Mouse (Mus musculus) heart, adult 9 months (tissue): ENCODE measurements around the gene Gnai2.

ENCODE experiments used
- DNase-seq, 2 experiments: peaks; one replicate each; pipeline ENCODE4 v3.0.0; 2022; ENCODE audit warnings: low spot score in 2 of 2

Gnai2 gene

DNA sequence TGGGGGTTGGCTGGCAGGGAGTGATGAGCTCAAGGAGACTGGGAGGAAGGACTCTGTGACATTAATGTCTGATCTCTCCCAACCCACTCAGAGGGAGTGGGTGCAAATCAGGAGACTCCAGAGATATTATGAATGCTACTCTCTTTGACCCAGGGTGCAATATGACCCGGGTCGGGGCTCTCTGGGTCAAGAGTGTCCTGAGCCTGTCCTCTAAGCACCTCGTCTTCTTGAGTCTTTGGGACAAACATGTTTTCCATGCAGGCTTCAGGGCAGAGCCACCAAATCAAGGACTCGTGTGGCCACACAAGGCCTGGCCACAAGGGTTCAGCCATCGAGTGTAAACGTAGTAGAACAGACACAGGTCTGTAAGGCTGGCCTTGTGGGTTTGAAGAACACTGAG is 22.9 kb upstream of the Gnai2 start:
- DNase-seq, result no peak

DNA sequence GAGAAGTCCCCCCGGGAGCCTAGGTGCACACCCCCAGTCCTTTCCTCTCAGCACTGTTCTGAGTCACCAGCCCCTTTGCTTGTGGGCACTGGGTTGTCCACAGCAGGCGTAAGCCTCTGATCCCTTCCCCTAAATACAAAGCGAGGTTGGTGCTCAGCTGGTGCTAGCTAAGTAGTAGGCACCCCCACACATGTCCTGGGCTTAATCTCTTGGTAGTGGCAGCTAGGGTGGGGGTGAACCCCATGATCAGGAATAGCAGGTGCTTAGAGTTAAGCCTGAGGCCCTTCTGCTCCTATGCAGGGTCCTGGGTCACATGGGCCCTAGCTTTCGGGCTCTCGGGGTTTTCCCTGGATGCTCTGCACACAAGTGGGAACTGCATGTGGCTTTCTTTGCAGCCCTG is 22.0 kb upstream of the Gnai2 start:
- no peak for DNase-seq

DNA sequence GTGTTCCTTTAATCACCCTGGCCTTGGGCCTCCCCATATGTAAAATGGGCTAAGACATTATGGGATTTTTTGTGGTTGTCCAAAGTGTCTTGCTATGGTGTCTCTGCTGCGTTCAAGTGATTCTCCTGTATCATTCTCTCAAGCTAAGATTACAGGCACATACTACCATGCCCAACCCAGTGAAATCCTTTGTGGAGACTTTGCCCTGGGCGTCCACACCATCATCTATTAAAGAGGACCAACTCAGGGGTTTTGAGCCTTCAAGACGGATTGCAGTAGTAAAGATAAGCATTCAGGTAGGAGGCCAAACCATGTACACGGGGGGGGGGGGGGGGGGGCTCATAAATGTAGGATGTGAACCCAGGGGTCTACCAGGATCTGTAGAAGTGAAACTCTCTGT is 19.4 kb upstream of the Gnai2 start:
- no peak for DNase-seq

DNA sequence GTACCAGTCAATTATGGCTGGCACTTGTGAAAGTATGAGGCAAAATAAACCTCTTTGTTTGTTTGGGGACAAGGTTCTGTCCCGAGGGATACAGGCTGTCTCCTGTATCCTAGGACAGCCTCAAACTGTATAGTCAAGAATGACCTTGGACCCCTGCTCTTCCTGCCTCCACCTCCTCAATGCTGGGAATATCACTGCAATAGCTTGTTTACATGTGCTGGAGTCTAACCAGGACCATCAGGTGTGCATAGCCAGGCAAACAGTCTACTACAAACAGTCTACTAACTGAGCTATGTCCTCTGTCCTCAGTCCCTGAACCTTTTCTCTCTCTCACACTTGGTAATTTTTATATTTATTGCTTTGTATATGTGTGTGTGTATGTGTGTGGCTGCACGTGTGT is 18.3 kb upstream of the Gnai2 start:
- no peak for DNase-seq

DNA sequence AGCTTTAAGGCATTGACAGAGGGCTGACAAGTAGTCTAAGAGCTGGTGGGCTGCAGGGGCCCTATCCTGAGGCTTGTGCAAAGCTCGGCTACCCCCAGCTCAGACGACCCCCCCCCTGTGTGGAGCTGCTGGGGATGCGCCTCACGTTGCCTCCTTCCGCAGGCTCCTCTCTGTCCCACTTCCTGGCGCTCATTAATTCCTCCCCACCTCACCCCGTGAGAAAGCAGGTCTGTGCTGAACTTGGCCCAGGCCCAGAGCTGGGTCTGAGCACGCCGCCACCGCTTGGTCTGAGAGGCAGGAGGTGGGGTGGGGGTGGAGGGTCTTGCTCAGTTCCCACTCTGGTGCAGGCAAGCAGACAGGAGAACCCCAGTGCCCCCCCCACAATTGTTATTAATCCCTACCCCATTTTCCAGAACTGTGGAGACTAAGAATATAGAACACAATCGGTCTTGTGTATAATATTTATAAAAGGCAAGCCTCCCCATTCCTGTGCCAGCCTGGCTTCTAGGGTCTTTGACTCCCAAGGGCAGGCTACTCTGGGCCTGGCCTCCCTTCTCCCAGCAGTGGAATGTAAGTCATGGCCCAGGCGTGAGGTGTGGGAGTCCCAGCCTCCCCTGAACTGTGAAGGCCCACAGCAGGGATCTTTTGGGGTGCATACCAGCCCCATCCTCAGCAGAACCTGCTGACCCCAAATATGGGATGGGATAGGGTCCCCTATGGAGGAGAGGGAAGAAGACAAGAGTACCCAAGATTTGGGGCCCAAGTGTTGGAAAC is 15.7 kb upstream of the Gnai2 start:
- no peak for DNase-seq

DNA sequence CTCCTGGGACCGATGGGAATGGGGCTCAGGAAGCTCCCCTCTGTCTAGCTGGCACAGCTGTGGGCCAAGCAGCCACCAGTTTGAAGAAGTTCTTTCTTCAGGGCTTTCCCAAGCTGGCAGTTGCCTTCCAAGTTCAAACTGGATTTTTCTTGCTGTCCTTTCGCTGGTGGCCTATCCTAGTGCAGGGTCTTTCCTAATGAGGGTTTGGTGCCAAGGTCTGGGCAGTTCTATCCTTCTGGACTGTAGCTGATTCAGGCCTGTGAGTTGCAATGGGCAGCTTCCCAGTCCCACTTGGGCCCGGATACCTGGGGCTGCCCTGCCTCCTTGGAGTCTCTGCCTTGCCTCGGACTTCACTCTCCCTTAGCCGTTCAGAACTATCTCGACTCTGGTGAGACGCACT is 15.1 kb upstream of the Gnai2 start:
- no peak for DNase-seq

DNA sequence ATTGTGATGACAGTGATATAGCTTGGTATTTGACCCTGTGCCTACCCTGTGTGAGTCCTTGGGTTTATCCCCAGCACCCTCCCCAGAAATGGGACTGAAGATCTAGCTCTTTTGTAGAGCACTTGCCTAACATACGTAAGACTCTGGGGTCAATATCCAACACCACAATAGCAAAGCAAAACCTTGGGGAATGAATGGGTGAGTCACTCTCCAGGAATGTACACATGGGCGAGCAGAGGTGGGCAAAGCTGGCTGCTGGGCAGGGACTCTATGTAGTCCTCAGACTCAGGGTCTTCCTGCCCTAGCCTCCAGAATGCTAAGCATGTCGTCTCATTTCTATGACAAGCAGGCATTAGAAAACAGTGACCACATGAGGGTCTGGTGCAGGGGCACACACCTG is 13.6 kb upstream of the Gnai2 start:
- no peak for DNase-seq

DNA sequence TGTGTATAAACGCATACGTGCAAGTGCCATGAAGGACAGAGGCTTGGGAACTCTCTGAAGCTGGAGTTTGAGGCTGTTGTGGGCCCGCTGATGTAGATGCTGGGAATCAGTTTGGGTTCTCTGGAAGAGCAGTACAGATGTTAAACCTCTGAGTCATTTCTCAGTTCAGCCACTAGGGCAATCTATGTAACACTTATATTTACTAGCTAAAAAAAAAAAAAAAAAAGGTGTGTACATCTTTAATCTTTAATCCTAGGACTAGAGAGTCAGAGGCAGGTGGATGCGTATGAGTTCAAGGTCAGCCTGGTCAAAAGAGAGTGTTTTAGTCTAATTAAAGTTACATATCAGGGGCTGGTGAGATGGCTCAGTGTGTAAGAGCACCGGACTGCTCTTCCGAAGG is 11.8 kb upstream of the Gnai2 start:
- no peak for DNase-seq

DNA sequence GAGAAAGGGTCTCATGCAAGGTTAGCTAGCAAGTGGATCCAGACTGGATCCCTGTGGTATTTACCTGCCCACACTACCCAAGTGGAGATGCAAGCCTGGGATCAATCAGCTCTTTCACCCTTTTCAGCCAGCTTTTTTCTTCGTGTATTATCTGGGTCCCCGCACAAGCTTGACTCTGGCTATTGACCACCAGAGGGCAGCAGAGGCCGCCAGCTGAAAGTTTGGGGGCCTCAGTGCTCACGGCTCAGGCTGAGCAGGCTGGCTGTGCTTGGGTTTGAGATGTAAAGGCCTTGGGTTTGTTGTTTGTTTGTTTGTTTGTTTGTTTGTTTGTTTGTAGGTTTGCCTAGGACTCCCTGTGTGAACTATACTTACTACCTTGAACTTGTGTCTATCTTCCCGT is 10.4 kb upstream of the Gnai2 start:
- DNase-seq, result peak in 1 of 2 experiments; percentile 67

DNA sequence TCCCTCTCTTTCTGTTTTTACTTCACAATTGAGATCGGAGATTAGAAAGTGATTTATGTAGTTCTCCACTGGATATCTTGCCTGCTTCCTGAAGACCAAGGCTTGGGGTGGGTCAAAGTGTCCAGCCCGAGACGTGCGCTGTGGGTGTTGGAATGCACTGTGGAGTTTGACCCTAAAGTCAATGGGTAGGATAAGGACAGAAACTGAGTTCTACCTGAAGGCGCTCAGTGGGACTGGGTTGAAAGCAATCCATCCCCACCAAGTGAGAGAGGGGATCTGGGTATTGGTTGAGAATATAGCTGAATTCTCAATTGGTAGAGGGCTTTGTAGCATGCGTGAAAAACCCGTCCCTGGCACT is 10.0 kb upstream of the Gnai2 start:
- DNase-seq, result no peak

DNA sequence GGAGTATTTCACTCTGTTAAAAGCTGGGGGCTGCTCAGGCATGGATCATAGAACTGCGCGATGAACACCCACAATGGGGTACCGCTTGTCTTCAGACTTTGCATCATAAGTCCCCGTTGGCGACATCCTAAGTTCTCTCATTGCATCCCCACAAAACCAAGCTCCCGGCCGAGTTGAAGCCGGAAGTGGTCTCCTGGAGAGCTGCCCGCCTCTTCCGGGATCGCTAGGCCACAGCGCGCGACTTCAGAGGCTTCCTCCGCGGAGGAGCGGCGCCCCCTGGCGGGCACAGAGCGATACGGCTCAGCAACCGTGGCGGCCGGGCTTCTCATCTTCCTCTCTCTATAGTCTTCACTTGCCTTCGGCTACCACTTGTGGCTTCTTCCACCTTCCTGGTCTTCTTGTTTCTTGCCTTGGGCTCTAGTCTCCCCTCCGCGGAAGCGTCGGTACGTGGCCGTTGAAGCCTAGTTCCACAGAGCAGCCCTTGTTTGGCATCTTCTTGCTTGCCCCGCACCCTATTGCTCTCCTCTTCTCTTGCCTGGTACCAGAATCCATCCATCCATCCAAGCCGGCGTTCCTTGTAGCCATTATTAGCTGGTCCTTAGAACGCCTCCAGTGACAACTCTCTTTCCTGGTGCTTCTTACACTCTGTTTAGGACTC is 9.5 kb upstream of the Gnai2 start:
- DNase-seq, result peak; percentile 81 to 90

DNA sequence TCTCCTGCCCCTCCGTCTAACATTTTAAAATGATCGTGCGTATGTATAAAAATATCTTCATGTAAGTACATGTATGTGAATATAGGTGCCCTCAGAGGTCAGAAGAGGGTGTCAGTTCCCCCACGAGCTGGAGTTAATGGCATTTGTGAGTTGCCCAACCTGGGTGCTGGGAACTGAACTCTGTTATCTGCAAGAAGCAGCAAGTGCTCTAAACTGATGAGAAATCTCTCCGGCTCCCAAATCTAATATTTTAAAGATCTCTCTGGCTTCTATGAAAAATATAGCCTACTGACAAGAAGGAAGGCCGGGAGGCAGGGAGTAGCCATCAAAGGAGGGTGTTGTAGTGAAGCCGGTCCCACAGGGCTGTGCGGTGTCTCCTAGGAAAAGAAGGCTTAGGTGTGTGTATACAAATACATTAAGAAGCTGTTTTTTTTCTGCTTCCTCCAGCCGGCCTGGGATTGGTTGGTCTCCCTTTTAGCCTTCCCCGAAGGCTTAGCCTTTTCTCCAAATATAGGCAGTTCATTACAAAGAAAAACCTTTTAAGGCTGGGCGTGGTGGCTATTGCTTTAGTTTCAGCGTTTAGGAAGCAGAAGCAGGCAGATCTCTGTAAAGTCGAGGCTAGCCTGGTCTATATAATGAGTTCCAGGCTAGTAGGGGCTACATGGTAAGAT is 8.5 kb upstream of the Gnai2 start:
- no peak for DNase-seq

DNA sequence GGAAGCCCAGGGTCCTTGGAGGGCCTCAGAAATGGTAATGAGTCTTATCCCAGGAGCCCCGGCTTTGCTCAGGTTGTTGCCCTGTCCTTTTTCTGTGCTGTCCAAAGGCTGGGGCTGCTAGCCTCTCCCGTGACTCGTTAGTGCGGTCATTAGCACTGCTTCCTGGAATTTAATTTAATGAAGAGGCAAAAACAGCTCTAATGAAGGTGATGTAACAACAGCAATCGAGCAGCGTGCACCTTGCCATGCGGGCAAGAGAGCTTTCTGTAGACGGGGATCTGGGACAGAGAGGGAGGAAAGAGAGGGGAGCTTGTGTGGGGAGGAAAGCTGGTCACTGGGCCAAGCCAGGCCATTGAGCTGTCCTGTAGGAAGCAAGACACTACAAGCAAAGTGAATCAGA is 6.5 kb upstream of the Gnai2 start:
- DNase-seq, result no peak

DNA sequence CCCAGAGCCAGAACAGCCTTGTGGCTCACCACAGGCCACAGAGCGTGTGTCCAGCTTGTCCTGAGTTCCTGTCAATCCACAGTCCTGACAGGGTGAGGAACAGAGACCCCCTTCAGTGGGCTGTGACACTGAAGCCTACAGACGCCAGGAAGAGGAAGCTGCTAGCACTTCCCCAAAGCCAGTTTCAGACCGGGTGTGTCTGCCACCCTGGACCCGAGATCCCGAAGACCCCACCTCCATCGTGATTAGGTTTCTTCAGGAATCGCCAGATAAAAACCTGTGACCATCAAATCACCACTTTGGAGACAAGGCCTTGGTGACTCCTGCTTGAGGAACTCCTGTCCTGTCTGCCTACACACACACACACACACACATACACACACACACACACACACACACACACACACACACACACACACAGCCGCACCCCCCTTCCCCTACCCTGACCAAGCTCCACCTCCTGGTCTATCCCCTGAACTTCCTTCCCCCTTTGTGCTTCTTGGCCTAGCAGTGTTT is 5.1 kb upstream of the Gnai2 start:
- peak; percentile 47 to 75 for DNase-seq

DNA sequence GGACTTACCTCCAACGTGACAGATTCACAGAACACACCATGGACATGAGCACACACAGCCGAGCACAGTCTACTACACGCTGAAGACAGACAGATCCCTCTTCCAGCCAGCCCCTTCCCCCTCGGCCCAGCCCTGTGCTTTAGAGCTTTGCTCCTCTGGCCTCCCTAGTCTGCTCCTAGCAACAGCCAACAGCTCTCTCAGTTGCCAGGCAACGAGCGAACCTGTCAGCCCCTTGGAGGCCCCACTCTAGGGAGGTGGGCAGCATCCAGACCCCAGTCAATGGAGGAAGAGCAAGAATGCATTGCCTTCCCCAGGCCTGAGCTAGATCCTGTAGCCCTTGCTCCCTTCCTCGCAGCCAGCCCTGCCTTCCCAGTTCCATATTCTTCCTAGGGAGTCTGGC is 1.9 kb upstream of the Gnai2 start:
- no peak for DNase-seq

DNA sequence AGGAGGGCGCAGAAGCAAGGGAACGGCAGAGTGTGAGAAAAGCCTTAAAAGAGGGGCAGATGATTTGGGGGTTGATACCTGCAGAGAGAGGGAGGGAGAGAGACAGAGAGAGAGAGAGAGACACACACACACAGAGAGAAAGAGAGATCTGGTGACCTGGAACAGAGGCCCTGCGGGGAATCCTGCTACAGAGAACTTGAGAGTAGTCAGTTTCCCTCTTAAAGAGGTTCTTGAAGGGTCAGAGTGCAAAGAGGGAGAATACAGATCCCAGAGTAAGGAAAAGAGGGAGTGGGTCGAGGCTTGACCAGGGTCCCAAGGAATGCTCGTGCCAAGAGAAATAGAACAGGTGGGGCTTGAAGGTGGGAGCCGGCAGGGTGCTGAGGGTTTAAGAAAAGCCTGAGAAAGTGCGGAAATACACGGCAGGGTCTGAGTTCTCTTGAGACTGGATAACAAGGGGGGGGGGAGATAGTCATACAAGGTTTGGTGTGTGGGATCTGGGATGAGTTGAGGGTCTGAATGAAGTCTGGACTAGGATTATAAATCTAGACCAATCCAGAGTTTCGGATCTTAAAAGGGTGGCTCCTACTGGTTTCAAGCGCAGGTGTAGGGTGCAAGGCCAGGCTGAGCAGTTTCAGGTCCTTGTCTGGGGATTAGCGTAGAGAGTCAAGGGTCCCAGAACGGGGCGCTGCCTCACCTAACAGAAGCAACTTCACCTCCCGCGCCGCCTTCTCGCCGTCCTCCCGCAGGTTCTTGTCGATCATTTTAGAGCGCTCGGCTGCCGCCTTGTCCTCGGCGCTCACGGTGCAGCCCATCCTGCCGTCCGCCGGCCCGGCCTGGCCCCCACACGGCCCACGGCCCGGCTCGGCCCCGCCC is 525 bp downstream of the Gnai2 start:
- DNase-seq, result no peak

DNA sequence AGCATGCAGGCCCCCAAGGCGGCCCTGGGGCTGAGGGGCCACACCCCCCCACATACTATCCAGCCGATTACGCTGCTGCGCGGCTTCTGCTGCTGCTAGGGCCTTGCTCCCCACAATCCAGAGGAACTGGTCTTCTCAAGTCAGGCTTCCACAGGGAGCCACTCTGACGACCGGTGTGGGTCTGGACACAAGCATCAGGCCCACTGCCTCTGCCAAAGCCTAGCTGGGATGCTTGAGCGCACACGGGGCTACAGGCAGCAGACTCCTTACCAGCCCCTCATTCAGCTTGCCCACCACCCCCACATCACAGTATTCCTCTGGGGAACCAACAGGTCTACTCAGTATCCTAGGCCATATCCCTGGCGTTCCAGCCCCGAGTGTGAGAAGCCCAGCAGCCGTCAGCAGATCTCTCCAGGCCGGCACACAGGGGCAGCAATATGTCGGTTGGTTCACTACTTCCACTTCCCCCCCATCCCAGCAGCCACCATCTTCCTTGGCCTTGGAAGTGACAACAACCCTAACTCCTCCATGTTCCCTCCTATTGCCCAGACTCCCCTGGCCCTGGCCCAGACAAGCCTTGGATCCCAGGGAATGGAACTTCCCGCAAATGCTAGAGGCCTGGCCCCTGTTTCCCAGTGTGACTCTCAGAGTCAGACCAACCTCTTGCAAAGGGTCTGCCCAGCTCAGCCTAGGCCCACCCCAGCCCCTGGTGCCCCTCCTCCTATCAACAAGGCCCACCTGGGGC is 1.3 kb downstream of the Gnai2 start:
- peak in 1 of 2 experiments; percentile 43 for DNase-seq

DNA sequence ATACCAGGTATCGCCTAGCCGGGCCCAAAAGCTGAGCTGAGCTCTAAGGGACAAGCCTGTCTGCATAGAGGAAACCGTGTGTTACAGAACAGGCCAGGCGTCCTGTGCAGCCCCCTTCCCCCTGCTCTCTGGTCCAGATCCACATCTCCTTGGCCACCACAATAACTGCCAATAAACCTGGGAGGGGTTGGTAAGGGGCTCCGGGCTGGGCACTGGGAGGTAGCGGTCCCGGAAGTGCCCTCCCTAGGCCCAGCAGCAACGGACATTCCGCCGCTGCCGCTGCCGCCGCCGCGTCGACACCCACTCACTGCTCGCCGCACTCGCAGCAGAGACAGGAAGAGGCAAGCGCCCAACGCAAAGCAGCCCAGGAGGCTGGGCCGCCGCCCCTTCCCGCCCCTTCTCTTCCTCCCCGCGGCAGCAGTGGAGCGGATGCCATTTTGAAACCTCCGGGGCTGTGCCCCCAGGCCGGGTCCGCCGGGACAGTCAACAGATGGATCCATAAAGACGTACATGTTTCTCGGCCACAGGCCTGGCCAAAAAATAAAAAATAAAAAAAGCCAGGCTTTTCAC is 2.0 kb downstream of the Gnai2 start:
- DNase-seq, result peak; percentile 84 to 89

DNA sequence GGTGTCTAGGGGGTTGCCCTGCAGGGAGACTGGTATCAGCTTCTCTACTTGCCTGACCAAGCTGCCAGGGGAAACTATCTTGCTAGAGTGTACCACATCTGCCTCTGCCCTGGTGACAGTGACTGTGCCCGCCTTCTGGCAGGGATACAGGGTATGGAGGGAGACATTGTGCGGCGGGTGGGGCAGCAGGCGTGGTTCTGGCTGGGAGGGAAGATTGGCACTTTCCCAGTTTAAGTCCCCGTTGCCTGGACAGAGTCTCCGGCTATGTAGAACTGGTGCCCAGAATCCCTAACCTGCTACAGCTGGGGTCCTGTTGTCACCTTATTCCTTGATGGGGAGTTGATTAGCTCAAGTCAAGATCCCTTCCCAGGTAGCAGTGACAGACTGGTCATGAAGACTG is 2.7 kb downstream of the Gnai2 start:
- DNase-seq, result peak; percentile 78 to 79

DNA sequence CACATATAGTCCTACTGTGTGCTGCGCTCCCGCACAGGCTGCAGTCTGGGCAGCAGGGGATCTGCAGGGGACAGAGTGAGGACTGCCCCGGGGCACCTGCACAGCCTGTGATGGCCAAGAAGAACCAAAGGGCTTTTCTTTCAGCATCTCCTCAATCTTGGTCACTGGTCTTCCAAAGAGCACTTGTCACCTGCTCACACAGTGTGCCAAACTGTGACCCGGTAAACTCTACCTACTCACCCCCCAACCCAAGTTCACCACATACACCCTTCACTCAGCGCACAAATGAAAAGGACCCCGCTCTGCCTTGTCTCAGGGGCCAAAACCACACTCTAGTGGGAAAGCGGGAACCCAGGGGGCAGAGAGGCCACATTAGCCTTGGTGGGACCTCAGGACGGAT is 3.3 kb downstream of the Gnai2 start:
- no peak for DNase-seq

DNA sequence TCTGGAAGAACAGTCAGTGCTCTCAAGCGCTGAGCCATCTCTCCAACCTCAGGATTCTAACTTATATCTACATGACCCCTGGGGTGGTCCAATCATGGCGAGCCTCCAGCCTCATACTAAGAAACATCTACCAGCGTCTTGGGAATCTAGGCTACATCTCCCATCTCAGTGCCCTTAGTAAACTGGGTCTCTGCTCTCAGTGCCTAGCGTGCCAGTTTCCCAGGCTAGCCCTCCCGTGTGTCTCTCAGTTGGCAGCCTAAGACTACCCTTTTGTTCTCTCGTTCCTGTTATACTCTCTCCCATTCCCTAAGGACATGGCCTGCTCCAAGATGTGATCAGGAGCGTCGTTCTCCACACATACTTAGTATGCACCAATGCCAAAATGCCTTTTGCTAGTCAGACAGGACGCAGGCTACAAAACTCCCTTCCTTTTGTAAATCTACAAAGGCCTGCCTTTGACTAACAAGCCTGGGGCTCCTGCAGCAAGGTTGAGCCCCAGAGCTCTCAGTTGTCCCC is 3.8 kb downstream of the Gnai2 start:
- no peak for DNase-seq
